Mouse (Mus musculus): ENCODE results near the gene Arl4a. TPM values are rescaled to one million over a fixed set of nuclear protein-coding genes. Genes with fewer than 3 reads are reported as not detected.

The Arl4a gene
- polyA plus RNA-seq, 1 experiment from 2014 or later: 40.0 TPM

DNA sequence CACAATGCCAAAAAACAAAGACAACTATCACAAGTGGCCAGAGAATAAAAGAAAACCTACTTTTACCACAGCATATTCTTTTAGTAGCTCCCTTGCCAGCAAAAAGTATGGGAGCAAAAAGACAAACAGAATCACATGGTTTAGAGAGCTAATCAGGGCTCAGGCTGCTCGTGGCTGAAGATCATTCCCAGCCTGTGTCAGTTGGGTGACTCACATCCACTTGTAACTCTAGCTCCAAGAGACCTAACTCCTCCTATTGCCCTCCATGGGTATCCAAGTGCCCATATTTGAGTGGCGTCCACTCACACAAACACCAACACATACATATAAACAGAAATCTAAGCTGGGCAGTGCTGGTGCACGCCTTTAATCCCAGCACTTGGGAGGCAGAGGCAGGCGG is 8.6 kb downstream of the Arl4a start:
- H3K36me3 ChIP-seq: no peaks in the 10 kb centered on the region
- no peaks in the 10 kb centered on the region for H3K27me3 ChIP-seq
- no peak overlapping the region for H3K4me3 ChIP-seq
- no peak overlapping the region for H3K4me2 ChIP-seq (replicated peaks)
- ATAC-seq (ENCODE audit: insufficient number of reproducible peaks, insufficient read depth, low FRiP score, low TSS enrichment): no peak
- H3K9ac ChIP-seq: no peak overlapping the region
- 78% methylated on average over 4 of the region's 4 CpGs for WGBS
- no peak overlapping the region for H3K27ac ChIP-seq
- no peaks in the 10 kb centered on the region for H3K4me1 ChIP-seq
- H3K9me3 ChIP-seq: no peaks in the 10 kb centered on the region

DNA sequence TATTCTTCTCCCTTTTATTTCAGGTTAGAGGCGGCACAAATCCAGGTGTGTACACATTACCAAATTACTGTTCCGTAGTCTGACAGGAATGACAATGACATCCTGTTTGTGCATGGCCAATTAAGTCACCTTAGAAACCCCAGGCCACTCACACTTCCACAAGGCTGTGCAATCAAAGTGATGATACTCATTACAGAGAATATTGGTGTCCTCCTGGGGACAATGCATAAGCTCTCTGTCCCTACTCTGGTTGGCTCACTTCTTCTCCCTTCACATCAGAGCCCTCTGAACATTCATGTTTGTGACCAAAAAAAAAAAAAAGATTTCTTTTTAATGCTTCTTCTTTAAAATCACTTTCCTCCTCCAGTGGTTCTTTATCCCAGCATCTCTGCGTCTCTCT is 10.0 kb downstream of the Arl4a start:
- Histone ChIP-seq H3K4me1 (no peaks in the 10 kb centered on the region), H3K36me3 (no peaks in the 10 kb centered on the region), H3K27me3 (no peaks in the 10 kb centered on the region), H3K27ac (no peak overlapping the region), H3K9ac (no peak overlapping the region), H3K9me3 (no peaks in the 10 kb centered on the region), H3K4me3 (no peak overlapping the region), H3K4me2 (replicated peaks) (no peak overlapping the region)
- WGBS: 77% methylated on average over 3 of the region's 3 CpGs
- no peak for ATAC-seq (ENCODE audit: insufficient number of reproducible peaks, insufficient read depth, low FRiP score, low TSS enrichment)

DNA sequence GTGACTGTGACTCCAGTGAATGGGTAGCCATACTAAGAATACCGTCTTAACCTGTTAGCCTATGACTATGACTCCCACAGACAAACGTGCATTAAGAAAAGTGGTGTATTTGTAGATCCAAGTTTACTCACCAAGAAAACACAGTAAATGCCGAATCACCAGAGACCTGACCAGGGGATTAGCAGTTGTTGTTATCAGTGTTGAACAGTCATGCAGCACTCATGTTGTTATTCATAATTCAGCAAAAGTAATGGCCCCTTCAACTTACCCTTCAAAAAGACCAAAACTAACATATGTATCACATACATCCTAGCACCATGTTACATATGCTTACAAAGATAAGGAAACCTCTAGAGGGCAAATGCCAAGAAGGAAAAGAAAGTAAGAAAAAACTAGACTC is 10.4 kb downstream of the Arl4a start:
- Histone ChIP-seq H3K4me3 (no peak overlapping the region), H3K36me3 (no peaks in the 10 kb centered on the region), H3K27ac (no peak overlapping the region), H3K4me1 (no peaks in the 10 kb centered on the region), H3K9me3 (no peaks in the 10 kb centered on the region), H3K4me2 (replicated peaks) (no peak overlapping the region), H3K27me3 (no peaks in the 10 kb centered on the region), H3K9ac (no peak overlapping the region)
- no peak for ATAC-seq (ENCODE audit: insufficient number of reproducible peaks, insufficient read depth, low FRiP score, low TSS enrichment)
- 88% methylated on average over 3 of the region's 3 CpGs for WGBS

DNA sequence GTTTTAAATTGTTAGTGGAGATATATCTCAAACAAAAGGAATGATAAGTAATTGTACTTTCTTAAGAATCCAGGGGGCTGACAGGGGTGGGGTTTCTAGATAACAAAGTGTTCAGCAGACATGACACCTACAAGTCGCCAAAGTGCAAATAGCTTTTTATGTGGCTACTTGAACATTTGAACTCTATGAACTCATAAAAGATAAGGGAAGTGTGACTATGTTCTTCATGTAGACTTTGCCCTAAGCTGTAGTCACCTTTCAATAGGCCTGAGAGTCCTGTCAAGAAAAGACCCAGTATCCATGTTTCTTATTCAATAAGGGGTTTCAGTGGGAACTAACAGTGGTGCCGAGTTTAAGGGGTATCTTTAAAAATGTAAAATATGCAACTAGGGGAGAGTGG is 13.9 kb downstream of the Arl4a start:
- Histone ChIP-seq H3K4me2 (replicated peaks) (no peak overlapping the region), H3K9ac (no peak overlapping the region), H3K36me3 (no peaks in the 10 kb centered on the region), H3K4me1 (no peaks in the 10 kb centered on the region), H3K9me3 (no peaks in the 10 kb centered on the region), H3K27ac (no peak overlapping the region), H3K27me3 (no peaks in the 10 kb centered on the region), H3K4me3 (no peak overlapping the region)
- 86% methylated on average over 2 of the region's 2 CpGs for WGBS
- ATAC-seq (ENCODE audit: insufficient number of reproducible peaks, insufficient read depth, low FRiP score, low TSS enrichment): no peak

DNA sequence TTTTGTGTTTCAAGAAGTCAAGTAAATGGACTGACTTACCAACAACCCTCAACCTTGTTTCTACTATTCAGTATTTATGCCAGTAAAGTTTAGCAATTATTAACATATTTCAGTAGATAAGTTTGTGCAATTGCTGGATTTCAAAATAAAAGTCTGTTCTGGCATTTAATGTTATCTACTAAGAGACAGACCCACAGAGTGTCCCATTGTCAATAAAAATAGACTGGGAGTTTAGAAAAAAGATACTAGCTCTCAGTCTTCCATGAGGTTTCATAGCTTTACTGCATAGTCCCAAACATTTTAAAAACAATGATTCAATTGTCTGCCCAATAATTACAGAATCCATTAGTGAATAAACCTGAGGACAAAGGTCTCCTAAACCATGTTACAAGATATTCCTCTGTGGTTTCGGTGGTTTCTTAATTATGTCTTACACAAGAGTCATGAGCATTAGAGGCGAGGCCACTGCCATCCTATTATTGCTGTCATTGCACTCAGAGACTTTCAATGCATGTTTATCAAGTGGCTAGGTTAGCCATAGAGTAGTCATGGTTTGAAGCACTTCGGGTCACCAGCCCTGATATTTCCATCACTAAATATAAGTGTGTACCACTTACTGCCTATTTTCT is 14.7 kb downstream of the Arl4a start:
- Histone ChIP-seq H3K36me3 (no peaks in the 10 kb centered on the region), H3K27me3 (no peaks in the 10 kb centered on the region), H3K4me2 (replicated peaks) (no peak overlapping the region), H3K9me3 (no peaks in the 10 kb centered on the region), H3K27ac (no peak overlapping the region), H3K9ac (no peak overlapping the region), H3K4me1 (no peaks in the 10 kb centered on the region), H3K4me3 (no peak overlapping the region)
- 68% methylated on average over 3 of the region's 3 CpGs for WGBS
- no peak for ATAC-seq (ENCODE audit: insufficient number of reproducible peaks, insufficient read depth, low FRiP score, low TSS enrichment)

DNA sequence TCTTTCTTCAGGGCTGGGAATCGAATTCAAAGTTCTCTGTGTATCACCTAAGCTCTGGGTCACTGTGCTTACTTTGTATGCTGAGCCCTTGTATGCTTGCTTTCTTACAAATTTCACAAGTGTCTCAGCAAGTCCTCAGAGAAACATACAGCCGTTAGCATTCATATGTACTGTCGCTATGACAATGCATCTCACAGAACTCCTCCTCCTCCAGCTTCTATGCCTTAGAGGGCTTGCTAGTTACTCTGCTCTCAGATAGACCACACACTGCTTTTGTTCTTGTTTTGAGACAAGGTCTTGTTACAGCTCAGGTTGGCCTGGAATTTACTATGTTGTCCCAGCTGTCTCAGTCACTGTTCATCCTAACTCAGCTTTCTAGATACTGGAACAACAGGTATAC is 15.5 kb downstream of the Arl4a start:
- WGBS: 82% methylated on average over 3 of the region's 3 CpGs
- H3K9me3 ChIP-seq: no peaks in the 10 kb centered on the region
- no peak overlapping the region for H3K4me3 ChIP-seq
- no peaks in the 10 kb centered on the region for H3K4me1 ChIP-seq
- H3K4me2 ChIP-seq (replicated peaks): no peak overlapping the region
- no peaks in the 10 kb centered on the region for H3K36me3 ChIP-seq
- no peaks in the 10 kb centered on the region for H3K27me3 ChIP-seq
- H3K27ac ChIP-seq: no peak overlapping the region
- no peak for ATAC-seq (ENCODE audit: insufficient number of reproducible peaks, insufficient read depth, low FRiP score, low TSS enrichment)
- no peak overlapping the region for H3K9ac ChIP-seq

DNA sequence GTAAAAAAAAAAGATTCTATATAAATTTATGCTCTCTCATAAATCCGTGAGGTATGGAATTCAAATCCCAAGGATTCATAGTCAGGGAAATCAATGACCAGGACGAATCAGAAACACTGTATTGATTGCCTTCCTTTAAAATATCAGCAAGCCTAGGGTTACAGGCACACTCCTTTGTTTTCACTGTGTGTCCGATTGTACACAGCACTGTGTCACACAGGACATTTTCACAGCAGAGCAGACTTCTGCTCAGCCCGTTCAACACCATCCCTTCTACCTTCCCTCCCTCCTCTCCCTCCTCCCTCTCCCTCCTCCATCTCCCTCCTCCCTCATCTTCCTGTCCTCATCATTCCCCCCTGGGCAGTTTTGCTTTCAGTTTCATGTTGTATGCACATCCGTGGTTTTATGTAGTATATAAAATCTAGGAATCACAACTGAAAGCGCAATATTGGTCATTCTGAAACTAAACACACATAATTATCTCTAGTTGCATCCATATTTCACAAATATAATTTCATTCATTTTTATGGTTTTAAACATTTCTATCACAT is 19.8 kb downstream of the Arl4a start:
- 78% methylated on average over 6 of the region's 6 CpGs for WGBS
- H3K27me3 ChIP-seq: no peaks in the 10 kb centered on the region
- ATAC-seq (ENCODE audit: insufficient number of reproducible peaks, insufficient read depth, low FRiP score, low TSS enrichment): no peak
- no peak overlapping the region for H3K27ac ChIP-seq
- no peak overlapping the region for H3K4me3 ChIP-seq
- no peak overlapping the region for H3K9ac ChIP-seq
- H3K9me3 ChIP-seq: no peaks in the 10 kb centered on the region
- peaks cover 4% of the 10 kb centered on the region; the same call in 1 of the 2 replicates for H3K4me1 ChIP-seq
- H3K4me2 ChIP-seq (replicated peaks): no peak overlapping the region
- H3K36me3 ChIP-seq: no peaks in the 10 kb centered on the region

DNA sequence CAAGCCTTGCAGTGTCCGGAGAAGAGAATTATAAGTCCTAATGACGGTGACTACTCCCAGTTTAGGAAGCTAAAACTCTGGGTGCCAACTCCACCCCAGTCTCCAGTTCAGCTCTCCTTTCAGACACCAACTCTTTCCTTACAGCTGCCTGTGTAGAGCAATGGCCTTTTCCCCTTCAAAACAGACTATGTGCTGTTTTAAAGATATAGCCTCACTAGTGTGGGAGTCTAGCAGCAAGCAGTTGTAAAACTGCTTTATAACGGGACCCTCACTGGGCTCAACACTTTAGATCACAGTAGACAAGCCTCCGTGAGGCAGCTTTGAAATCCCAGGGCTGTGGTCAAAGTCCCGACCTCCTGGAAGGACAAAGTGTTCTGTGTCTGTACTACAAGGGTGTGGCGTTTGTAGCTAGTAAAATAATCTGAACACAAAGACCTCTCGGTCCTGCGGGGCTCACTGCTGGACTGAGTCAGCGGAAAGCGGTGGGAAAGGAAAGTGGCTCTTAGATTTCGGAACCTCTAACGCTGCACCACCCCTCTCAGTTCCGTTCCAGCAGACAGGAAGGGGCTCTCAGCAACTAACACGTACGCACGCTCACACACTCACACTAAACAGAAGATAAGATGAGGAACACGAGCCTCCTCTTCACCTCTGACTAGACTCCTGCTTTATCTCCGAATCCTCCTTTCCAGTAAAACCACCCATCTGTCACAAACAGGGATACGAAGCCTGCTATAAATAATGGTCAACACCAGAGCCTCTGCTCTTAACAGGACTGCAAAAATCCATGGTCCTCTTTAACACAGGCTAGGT is 21.0 kb downstream of the Arl4a start:
- Histone ChIP-seq H3K36me3 (no peaks in the 10 kb centered on the region), H3K27me3 (no peaks in the 10 kb centered on the region), H3K4me3 (peak overlapping the region; percentile 23), H3K9ac (peak overlapping the region; percentile 36; the same call in 1 of the 2 replicates), H3K4me2 (replicated peaks) (peak overlapping the region; percentile 49), H3K27ac (no peak overlapping the region), H3K4me1 (peaks cover 4% of the 10 kb centered on the region; the same call in 1 of the 2 replicates), H3K9me3 (no peaks in the 10 kb centered on the region)
- WGBS: 35% methylated on average over 19 of the region's 19 CpGs
- ATAC-seq (ENCODE audit: insufficient number of reproducible peaks, insufficient read depth, low FRiP score, low TSS enrichment): no peak

DNA sequence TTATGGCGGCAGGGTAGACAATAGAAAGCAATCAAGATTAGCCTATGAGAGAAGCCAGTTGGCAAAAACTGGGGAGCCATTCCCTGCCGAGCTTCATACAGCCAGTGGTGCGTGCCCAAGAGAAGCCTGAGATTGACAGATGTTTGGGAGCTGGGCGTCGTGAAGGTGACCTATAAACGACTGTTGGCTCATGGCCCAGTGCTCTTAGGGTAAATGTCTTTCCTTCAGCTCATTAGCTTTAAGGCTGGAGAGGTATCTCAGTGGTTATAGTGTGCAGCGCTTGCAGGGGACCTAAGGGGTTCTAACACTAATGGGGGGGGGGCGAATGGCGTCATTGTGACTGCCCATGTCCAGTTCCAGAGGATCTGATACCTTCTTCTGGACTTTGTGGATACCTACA is 21.8 kb downstream of the Arl4a start:
- peaks cover 4% of the 10 kb centered on the region; the same call in 1 of the 2 replicates for H3K4me1 ChIP-seq
- H3K4me3 ChIP-seq: no peak overlapping the region
- H3K27me3 ChIP-seq: no peaks in the 10 kb centered on the region
- no peak for ATAC-seq (ENCODE audit: insufficient number of reproducible peaks, insufficient read depth, low FRiP score, low TSS enrichment)
- no peak overlapping the region for H3K27ac ChIP-seq
- no peaks in the 10 kb centered on the region for H3K36me3 ChIP-seq
- no peak overlapping the region for H3K9ac ChIP-seq
- no peak overlapping the region for H3K4me2 ChIP-seq (replicated peaks)
- no peaks in the 10 kb centered on the region for H3K9me3 ChIP-seq
- 82% methylated on average over 9 of the region's 9 CpGs for WGBS

DNA sequence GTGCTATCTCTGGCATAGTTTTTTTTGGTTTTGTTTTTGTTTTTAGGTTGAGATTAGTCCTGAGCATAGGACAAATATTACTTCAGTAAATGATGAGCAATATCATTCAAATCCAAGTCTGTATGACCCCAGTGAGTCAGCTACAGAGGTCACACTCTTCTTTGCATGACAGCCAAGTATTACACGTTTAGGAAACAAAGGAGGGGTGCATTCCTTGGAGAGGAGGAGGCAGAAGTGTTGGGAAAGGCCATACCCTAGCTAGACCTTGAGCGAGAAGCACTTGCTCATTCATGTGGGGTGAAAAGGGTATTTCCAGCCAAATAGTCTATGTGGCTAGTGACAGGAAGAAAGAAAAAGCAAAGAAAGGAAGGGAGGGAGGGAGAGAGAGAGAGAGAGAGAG is 28.0 kb downstream of the Arl4a start:
- Histone ChIP-seq H3K9me3 (no peaks in the 10 kb centered on the region), H3K9ac (no peak overlapping the region), H3K27me3 (no peaks in the 10 kb centered on the region), H3K4me1 (no peaks in the 10 kb centered on the region), H3K27ac (no peak overlapping the region), H3K4me3 (no peak overlapping the region), H3K36me3 (no peaks in the 10 kb centered on the region), H3K4me2 (replicated peaks) (no peak overlapping the region)
- WGBS: 67% methylated on average over 2 of the region's 2 CpGs
- ATAC-seq (ENCODE audit: insufficient number of reproducible peaks, insufficient read depth, low FRiP score, low TSS enrichment): no peak

DNA sequence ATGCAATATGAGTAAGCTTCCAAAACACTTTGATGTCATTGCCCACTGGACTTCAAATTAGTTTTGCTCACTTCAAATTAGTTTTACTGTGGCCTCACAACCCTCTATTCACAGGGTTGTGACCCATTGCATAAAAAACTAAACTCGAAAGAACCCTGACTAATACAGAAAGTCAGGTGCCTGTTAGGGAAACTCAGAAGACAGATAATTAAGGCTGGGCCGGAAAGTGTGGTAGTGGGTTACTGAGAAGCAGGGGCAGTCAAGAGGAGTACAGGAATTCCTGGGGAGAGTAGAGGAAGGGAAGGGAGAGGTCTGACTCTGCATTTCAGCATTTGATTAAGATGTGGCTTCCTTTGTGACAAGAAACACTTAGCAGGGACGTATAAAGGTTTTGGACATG is 29.4 kb downstream of the Arl4a start:
- H3K4me2 ChIP-seq (replicated peaks): no peak overlapping the region
- H3K9me3 ChIP-seq: no peaks in the 10 kb centered on the region

DNA sequence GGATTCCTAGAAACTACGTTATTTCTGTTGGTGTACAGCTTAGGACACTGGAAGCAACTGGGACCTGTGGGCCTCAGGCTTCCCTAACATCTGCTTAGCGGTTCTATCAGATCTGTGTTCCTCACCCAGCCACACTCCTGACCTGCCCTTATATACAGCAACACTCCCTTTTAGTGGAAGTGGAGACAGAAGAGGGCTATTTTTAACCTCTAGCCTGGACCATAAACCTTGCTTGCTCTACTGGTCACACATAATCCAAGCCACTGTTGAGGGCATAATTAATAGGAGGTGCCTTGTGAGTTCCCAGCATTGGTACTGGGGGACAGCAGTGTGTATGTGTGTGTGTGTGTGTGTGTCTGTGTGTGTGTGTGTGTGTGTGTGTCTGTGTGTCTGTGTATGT is 33.1 kb downstream of the Arl4a start:
- Histone ChIP-seq H3K9me3 (no peaks in the 10 kb centered on the region), H3K27ac (no peak overlapping the region), H3K27me3 (no peaks in the 10 kb centered on the region), H3K9ac (no peak overlapping the region), H3K4me3 (no peak overlapping the region), H3K36me3 (no peaks in the 10 kb centered on the region), H3K4me1 (no peaks in the 10 kb centered on the region), H3K4me2 (replicated peaks) (no peak overlapping the region)
- no peak for ATAC-seq (ENCODE audit: insufficient number of reproducible peaks, insufficient read depth, low FRiP score, low TSS enrichment)
- 71% methylated on average over 2 of the region's 2 CpGs for WGBS

More for the DNA sequence above, 29.4 kb downstream of the Arl4a start:
- ATAC-seq (ENCODE audit: insufficient number of reproducible peaks, insufficient read depth, low FRiP score, low TSS enrichment): no peak
- Histone ChIP-seq H3K4me3 (no peak overlapping the region), H3K9ac (no peak overlapping the region), H3K27me3 (no peaks in the 10 kb centered on the region), H3K4me1 (no peaks in the 10 kb centered on the region), H3K36me3 (no peaks in the 10 kb centered on the region), H3K27ac (no peak overlapping the region)
- WGBS: 56% methylated on average over 3 of the region's 3 CpGs

All from embryonic facial prominence, embryonic 12.5 days (tissue).